Mouse (Mus musculus) intestine, embryonic 15.5 days (tissue): ENCODE results near the gene Cck. TPM values are rescaled to one million over a fixed set of nuclear protein-coding genes. Genes with fewer than 3 reads are reported as not detected.
A peak's percentile ranks its signal among the peaks of the same experiment; 100 is the strongest.

ENCODE experiments used
- ATAC-seq: fragments of 200-750 bp; cut with Nextera tagmentation; 2 replicates; pipeline ENCODE4 v1.8.0; 2017; ENCODE audit warnings: moderate TSS enrichment, moderate library complexity
- H3K27ac ChIP-seq: fragments of 300-500 bp; sonication (generic); 2 replicates; pipeline ENCODE4 v1.5.1; 2015; ENCODE audit warnings: mild to moderate bottlenecking, inconsistent platforms
- H3K27me3 ChIP-seq: fragments of 300-500 bp; sonication (generic); replicated peaks from 2 replicates; pipeline ENCODE4 v1.6.1; 2015; ENCODE audit warnings: inconsistent platforms
- H3K36me3 ChIP-seq: fragments of 300-500 bp; sonication (generic); 2 replicates; pipeline ENCODE4 v1.6.1; 2015; ENCODE audit warnings: inconsistent platforms
- H3K4me1 ChIP-seq: fragments of 300-500 bp; sonication (generic); replicated peaks from 2 replicates; pipeline ENCODE4 v1.6.1; 2015; ENCODE audit warnings: inconsistent platforms
- H3K4me2 ChIP-seq: fragments of 300-500 bp; sonication (generic); replicated peaks from 2 replicates; pipeline ENCODE4 v1.6.1; 2015; ENCODE audit warnings: mild to moderate bottlenecking, inconsistent platforms
- H3K4me3 ChIP-seq: fragments of 300-500 bp; sonication (generic); replicated peaks from 2 replicates; pipeline ENCODE4 v1.5.1; 2015; ENCODE audit warnings: inconsistent platforms
- H3K9ac ChIP-seq: fragments of 300-500 bp; sonication (generic); 2 replicates; pipeline ENCODE4 v1.6.1; 2015; ENCODE audit warnings: inconsistent platforms
- H3K9me3 ChIP-seq: fragments of 300-500 bp; sonication (generic); 2 replicates; pipeline ENCODE4 v1.6.1; 2016; ENCODE audit warnings: inconsistent platforms
- WGBS: fragments of 180-500 bp; shearing (Covaris S2); methylation state at CpG from one replicate; pipeline ENCODE4 v1.1.7; 2015; 5-methylcytosine and 5-hydroxymethylcytosine counted together
- polyA plus RNA-seq: library from polyadenylated mRNA; unstranded; fragments of >200 nt; fragmentation: Nextera tagmentation; extraction: Ambion mirVana; gene quantifications from 2 replicates; pipeline ENCODE4 v1.2.1, GENCODE M21; 2015

Gene Cck
- polyA plus RNA-seq, 1 experiment from 2014 or later: 29.6 TPM

- no peaks in the 10 kb centered on the region for H3K9me3 ChIP-seq
- no peak overlapping the region for H3K9ac ChIP-seq
- no peak overlapping the region for H3K4me2 ChIP-seq
- H3K4me3 ChIP-seq: no peak overlapping the region
- no peak overlapping the region for H3K27ac ChIP-seq
- ATAC-seq: no peak
- peaks cover 50% of the 10 kb centered on the region for H3K27me3 ChIP-seq
- 78% methylated on average over 11 of the region's 11 CpGs for WGBS
- H3K4me1 ChIP-seq: peaks cover 19% of the 10 kb centered on the region
- no peaks in the 10 kb centered on the region for H3K36me3 ChIP-seq
Measured at GRCm38 (mm10) chr9:121491592-121492240, 3.8 kb downstream of the Cck start.

DNA sequence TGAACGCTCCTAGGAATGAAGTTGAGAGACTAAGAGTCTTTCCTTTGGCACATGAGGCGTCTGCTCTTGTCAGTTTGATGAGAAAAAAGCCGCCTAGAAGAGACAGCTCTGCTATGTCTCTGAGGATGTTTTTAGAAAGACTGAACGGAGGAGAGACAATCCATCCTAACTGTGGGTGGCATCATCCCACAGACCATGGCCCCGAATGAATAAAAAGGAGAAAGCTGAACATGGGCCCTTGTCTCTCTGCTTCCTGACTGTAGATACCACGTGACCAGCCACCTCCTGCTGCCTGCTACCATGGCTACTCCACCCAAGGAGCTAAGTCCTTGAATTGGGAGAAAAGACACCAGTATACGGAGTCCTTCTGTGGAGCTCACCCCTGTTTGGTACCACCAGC, 8.3 kb downstream of the Cck start:
- Histone ChIP-seq H3K4me2 (no peak overlapping the region), H3K27me3 (peaks cover 8% of the 10 kb centered on the region), H3K27ac (no peak overlapping the region), H3K9me3 (no peaks in the 10 kb centered on the region), H3K36me3 (no peaks in the 10 kb centered on the region), H3K9ac (no peak overlapping the region), H3K4me1 (no peaks in the 10 kb centered on the region), H3K4me3 (no peak overlapping the region)
- ATAC-seq: no peak
- WGBS: 70% methylated on average over 7 of the region's 7 CpGs

- H3K9me3 ChIP-seq: no peaks in the 10 kb centered on the region
- no peak overlapping the region for H3K4me2 ChIP-seq
- H3K4me1 ChIP-seq: 0 out of 2 replicates have a peak, but pooled peaks cover 3% of the 10 kb centered on the region
- no peak overlapping the region for H3K27ac ChIP-seq
- peaks cover 3% of the 10 kb centered on the region; the same call in 1 of the 2 replicates for H3K36me3 ChIP-seq
- no peak overlapping the region for H3K4me3 ChIP-seq
- WGBS: 35% methylated on average over 5 of the region's 5 CpGs
- no peaks in the 10 kb centered on the region for H3K27me3 ChIP-seq
- no peak overlapping the region for H3K9ac ChIP-seq
- peak; percentile 48; the same call in 1 of the 2 replicates for ATAC-seq
Measured at GRCm38 (mm10) chr9:121479453-121479852, 16.0 kb downstream of the Cck start.

DNA sequence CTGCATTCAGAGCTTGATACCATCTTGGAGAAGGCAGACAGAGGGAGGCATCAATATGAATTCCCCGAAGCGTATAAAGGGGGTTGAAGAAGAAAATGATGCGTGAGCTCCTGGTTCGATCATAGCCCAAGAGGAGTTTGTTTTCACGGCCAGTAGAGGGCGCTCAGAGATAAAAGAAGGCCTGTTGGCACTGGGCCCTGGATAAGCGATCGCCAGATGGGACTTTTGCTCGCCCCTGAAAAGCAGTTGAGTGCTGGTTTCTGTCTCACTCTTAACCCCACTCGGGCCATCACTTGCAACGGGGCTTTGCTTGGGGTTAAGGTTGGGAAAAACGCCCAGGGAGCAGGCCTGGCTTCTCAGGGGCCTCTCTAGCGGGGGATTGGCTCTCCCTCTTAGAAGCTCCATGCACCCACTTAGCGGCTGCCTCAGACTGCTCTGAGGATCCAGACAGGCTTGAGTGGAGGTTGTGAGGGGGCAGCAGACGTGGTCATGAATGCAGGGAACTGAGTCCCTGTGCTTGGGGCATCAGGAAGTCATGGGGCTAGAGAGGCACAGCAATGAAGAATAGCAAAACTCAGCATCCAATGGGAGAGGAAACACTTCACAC, 18.1 kb downstream of the Cck start:
- H3K9me3 ChIP-seq: no peaks in the 10 kb centered on the region
- no peak overlapping the region for H3K27ac ChIP-seq
- 0 out of 2 replicates have a peak, but pooled peaks cover 3% of the 10 kb centered on the region for H3K4me1 ChIP-seq
- peak; percentile 66 for ATAC-seq
- H3K4me3 ChIP-seq: 0 out of 2 replicates have a peak overlapping the region, but pooled peaks have one; percentile 9
- 0 out of 2 replicates have a peak overlapping the region, but pooled peaks have one; percentile 26 for H3K9ac ChIP-seq
- H3K36me3 ChIP-seq: peaks cover 3% of the 10 kb centered on the region
- 11% methylated on average over 15 of the region's 15 CpGs for WGBS
- H3K4me2 ChIP-seq: peak overlapping the region; percentile 53
- H3K27me3 ChIP-seq: no peaks in the 10 kb centered on the region

DNA sequence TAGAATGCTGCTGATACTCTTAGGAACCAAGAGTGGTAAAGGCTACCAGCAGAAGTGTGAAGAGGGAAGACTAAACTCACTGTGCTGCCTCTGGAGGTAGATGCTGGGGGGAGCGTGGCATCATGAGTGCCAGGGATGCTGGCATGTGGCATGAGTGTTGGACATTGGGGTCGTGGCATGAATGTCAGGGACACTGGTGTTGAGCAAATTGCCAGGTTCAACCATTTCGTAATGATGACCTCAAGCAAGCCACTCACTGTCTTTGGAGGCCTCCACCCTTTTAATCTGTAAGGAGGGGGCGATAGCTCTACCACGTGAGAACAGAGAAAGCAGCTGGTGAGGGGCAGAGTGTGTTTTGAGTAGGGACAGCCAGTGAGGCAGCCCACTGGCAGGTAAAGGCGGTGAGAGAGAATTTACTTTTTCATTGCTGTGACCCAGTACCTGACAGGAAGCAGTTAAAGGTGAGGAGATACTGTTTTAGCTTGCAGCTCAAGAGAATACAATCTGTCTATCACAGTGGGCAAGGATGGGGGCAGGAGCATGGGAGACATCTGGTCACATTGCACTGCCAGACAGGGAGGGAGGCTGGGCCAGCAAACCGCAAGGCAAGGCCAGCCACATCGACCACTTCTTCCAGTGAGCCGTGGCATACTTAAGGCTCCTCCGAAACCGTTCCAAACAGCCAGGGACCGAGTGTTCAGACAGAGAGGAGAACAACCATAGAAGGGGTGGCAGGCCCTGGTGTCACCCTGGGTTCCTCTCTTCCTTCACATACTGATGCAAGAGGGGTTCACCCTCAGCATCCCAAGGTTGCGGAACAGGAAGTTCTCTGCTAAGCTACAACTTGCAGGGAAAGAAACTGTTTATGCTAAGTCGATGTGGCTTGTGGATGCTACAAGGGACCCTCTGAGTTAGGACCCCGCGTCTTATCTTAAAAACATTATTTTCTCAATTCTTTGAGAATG, 19.7 kb downstream of the Cck start:
- Histone ChIP-seq H3K36me3 (peaks cover 3% of the 10 kb centered on the region), H3K27me3 (no peaks in the 10 kb centered on the region), H3K4me1 (0 out of 2 replicates have a peak, but pooled peaks cover 3% of the 10 kb centered on the region), H3K27ac (no peak overlapping the region), H3K9ac (no peak overlapping the region), H3K4me2 (no peak overlapping the region), H3K9me3 (no peaks in the 10 kb centered on the region), H3K4me3 (no peak overlapping the region)
- ATAC-seq: no peak
- 74% methylated on average over 16 of the region's 16 CpGs for WGBS

DNA sequence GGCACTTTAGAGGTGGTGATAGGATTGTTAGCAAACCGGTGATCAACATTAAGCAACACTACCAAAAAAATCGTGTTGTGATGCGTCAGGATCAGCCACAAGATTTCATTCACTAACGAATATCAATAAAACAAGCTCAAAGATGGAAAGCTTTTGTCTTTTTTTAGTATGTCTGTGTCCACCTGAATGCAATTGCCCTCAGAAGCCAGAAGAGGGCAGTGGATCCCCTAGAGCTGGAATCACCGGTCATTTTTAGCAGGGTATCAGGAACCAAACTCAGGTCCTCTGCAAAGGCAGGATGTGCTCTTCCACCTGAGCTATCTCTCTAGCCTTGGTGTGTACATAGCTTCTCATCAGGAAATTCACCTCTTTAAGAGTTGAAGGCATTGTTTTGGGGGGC, 20.7 kb downstream of the Cck start:
- Histone ChIP-seq H3K27me3 (no peaks in the 10 kb centered on the region), H3K9ac (no peak overlapping the region), H3K27ac (no peak overlapping the region), H3K4me2 (no peak overlapping the region), H3K4me3 (no peak overlapping the region), H3K36me3 (peaks cover 6% of the 10 kb centered on the region), H3K4me1 (0 out of 2 replicates have a peak, but pooled peaks cover 3% of the 10 kb centered on the region), H3K9me3 (no peaks in the 10 kb centered on the region)
- 84% methylated on average over 5 of the region's 5 CpGs for WGBS
- no peak for ATAC-seq

DNA sequence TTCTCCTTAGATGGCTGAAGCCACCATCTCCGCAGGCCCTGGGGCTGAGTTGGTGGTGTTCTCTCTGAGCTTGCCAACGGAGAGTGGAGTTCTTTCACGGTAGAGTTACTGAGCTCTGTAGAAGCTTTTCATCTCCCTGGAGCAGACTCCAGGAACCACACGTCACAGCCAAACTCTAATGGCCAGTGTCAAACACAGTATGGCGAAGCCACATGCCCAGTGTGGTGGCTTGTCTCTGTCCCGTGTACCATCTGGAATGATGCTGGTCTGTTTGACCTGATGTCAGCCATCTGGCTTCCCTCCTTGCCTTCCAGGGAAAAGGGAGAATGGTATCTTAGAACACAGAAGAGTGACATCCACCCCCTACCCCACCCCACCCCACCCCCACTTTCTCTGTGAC, 25.8 kb downstream of the Cck start:
- H3K9me3 ChIP-seq: no peaks in the 10 kb centered on the region
- H3K4me1 ChIP-seq: no peaks in the 10 kb centered on the region
- whole genome bisulfite sequencing: 87% methylated on average over 6 of the region's 6 CpGs
- no peak overlapping the region for H3K9ac ChIP-seq
- no peaks in the 10 kb centered on the region for H3K27me3 ChIP-seq
- H3K4me2 ChIP-seq: no peak overlapping the region
- no peak overlapping the region for H3K4me3 ChIP-seq
- no peak overlapping the region for H3K27ac ChIP-seq
- peaks cover 8% of the 10 kb centered on the region for H3K36me3 ChIP-seq
- no peak for ATAC-seq

DNA sequence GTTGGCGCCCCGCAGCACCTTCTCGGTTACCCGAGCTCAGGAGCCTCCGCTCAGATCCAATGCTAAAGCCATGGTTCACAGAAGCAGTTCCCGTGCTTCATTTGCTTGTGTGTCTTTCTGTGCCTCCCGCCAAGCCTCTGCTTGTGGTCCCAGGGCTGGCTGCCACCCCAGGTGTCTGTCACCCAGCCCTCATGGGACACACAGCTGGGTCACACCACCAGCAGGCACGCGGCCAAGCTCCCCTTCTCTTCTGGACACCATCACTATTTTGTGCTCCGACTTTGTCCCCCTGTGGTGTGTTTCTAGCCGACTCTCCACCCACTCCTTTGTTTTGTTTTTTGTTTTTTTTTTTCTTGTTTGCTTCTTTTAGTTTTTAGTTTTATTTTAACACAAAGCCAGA, 28.0 kb downstream of the Cck start:
- H3K9ac ChIP-seq: no peak overlapping the region

GRCm38 (mm10) chr9:121460527-121460926, 35.0 kb downstream of the Cck start:
- no peaks in the 10 kb centered on the region for H3K9me3 ChIP-seq
- H3K27ac ChIP-seq: no peak overlapping the region
- H3K4me1 ChIP-seq: 0 out of 2 replicates have a peak, but pooled peaks cover under 1% of the 10 kb centered on the region
- ATAC-seq: no peak
- H3K36me3 ChIP-seq: peaks cover 28% of the 10 kb centered on the region; the same call in 1 of the 2 replicates
- no peak overlapping the region for H3K4me3 ChIP-seq
- H3K9ac ChIP-seq: no peak overlapping the region
- no peak overlapping the region for H3K4me2 ChIP-seq
- no peaks in the 10 kb centered on the region for H3K27me3 ChIP-seq
- WGBS: 48% methylated on average over 16 of the region's 16 CpGs

More for the DNA sequence above, 28.0 kb downstream of the Cck start:
- H3K27me3 ChIP-seq: no peaks in the 10 kb centered on the region
- 84% methylated on average over 11 of the region's 11 CpGs for WGBS
- H3K36me3 ChIP-seq: peaks cover 10% of the 10 kb centered on the region; the same call in 1 of the 2 replicates
- H3K4me2 ChIP-seq: no peak overlapping the region
- no peak for ATAC-seq
- H3K9me3 ChIP-seq: no peaks in the 10 kb centered on the region
- no peak overlapping the region for H3K27ac ChIP-seq
- no peaks in the 10 kb centered on the region for H3K4me1 ChIP-seq
- no peak overlapping the region for H3K4me3 ChIP-seq

- Histone ChIP-seq H3K4me2 (no peak overlapping the region), H3K27me3 (no peaks in the 10 kb centered on the region), H3K9me3 (no peaks in the 10 kb centered on the region), H3K9ac (no peak overlapping the region), H3K36me3 (peaks cover 28% of the 10 kb centered on the region; the same call in 1 of the 2 replicates), H3K4me3 (no peak overlapping the region), H3K4me1 (0 out of 2 replicates have a peak, but pooled peaks cover 2% of the 10 kb centered on the region), H3K27ac (no peak overlapping the region)
- no peak for ATAC-seq
- WGBS: 60% methylated on average over 2 of the region's 2 CpGs
Measured at GRCm38 (mm10) chr9:121459950-121460349, 35.5 kb downstream of the Cck start.

DNA sequence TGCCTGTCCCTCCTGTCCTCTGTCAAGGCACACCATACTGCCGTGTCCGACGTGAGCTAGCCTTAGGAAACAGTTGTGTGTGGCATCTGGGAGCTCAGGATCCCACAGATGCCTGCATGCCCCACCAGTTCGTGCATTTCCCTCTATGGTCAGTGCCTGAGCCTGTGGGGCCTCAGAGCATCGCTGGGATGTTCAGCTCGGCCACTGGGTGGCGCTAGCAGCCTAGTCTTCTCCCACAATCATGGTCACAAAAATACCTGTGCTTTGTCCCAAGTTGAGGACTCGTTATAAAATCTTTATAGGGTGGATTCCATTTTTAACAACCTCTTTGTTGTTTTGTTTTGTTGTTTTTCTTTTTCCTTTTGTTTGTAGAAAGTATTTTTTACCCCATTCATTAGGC, 37.0 kb downstream of the Cck start:
- Histone ChIP-seq H3K27me3 (no peaks in the 10 kb centered on the region), H3K9me3 (no peaks in the 10 kb centered on the region), H3K4me3 (no peak overlapping the region), H3K4me1 (0 out of 2 replicates have a peak, but pooled peaks cover 2% of the 10 kb centered on the region), H3K36me3 (peaks cover 34% of the 10 kb centered on the region; the same call in 1 of the 2 replicates), H3K9ac (no peak overlapping the region), H3K4me2 (no peak overlapping the region), H3K27ac (no peak overlapping the region)
- 31% methylated on average over 8 of the region's 8 CpGs for WGBS
- ATAC-seq: 0 out of 2 replicates have a peak, but pooled peaks have one; percentile 32
